Mouse (Mus musculus) megakaryocyte, embryonic 14.5 days (primary cell): ENCODE measurements around the gene Ski.

ENCODE experiments used
- FLI1 ChIP-seq: IDR thresholded peaks from 2 replicates; pipeline ENCODE4 v1.6.1; 2012; ENCODE audit warnings: low read length, inconsistent platforms, mixed read lengths
- GATA1 ChIP-seq: IDR thresholded peaks from 3 replicates; pipeline ENCODE4 v1.6.1; 2012; ENCODE audit warnings: mixed read lengths, low read length, inconsistent platforms, borderline replicate concordance

DNA sequence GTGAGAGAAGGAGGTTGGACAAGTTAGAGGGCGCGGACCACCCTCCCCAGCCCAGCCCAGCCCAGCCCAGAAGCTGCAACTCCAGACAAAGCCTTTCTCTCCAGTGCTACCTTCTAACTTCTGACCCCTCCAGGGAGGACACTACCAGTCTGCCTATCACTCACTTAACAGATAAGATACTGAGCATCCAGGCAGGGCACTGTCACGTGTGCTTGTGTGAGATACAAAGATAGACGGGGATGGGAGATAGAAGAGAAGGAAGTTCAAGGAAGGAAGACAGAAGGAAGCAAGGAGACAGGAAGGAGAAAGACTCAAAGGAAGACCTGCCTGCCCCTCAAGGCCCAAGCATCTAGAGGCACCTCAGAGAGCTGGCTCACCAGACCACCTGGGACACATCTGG lies 73.9 kb downstream of the Ski start:
- no peak for TF ChIP-seq GATA1
- TF ChIP-seq FLI1 = no peak
